Mouse (Mus musculus) MEL (cell line): ENCODE results near the gene Zpbp. TPM values are rescaled to one million over a fixed set of nuclear protein-coding genes. Genes with fewer than 3 reads are reported as not detected.

Source experiments
- DNase-seq: peaks from one replicate; pipeline ENCODE4 v3.0.0; 2011; ENCODE audit warnings: low read depth, low spot score
- H3K27ac ChIP-seq: 2 replicates; pipeline ENCODE4 v1.5.1; 2012; ENCODE audit warnings: low read depth, mild to moderate bottlenecking, control low read depth, low read length, moderate library complexity; ENCODE audit not compliant: control insufficient read depth
- H3K27me3 ChIP-seq, 2 experiments: fragments of 150-350 bp in 1 of 2; sonication (generic) in 1 of 2; 2 replicates each; pipeline ENCODE4 v1.6.1; 2012; ENCODE audit warnings: low read length in 2 of 2, mild to moderate bottlenecking in 2 of 2, improper control_type of control experiment in 1 of 2, moderate library complexity in 1 of 2; ENCODE audit not compliant: insufficient read depth in 2 of 2, control insufficient read depth in 1 of 2
- H3K36me3 ChIP-seq, 2 experiments: 2 replicates each; pipeline ENCODE4 v1.6.1; 2012 to 2014; ENCODE audit warnings: low read length in 2 of 2, improper control_type of control experiment in 1 of 2, inconsistent platforms in 1 of 2, mild to moderate bottlenecking in 1 of 2; ENCODE audit not compliant: insufficient read depth in 2 of 2, control insufficient read depth in 1 of 2
- H3K4me1 ChIP-seq, 2 experiments: fragments of 150-350 bp in 1 of 2; sonication (generic) in 1 of 2; 2 replicates each; pipeline ENCODE4 v1.6.1; 2012; ENCODE audit warnings: low read length in 2 of 2, improper control_type of control experiment in 1 of 2, mild to moderate bottlenecking in 1 of 2; ENCODE audit not compliant: insufficient read depth in 2 of 2, control insufficient read depth in 1 of 2
- H3K4me3 ChIP-seq, 2 experiments: fragments of 150-350 bp in 1 of 2; sonication (generic) in 1 of 2; 2 replicates each; pipeline ENCODE4 v1.5.1; 2012; ENCODE audit warnings: low read depth in 2 of 2, low read length in 2 of 2, mild to moderate bottlenecking in 2 of 2, moderate library complexity in 2 of 2, control low read depth in 1 of 2, improper control_type of control experiment in 1 of 2; ENCODE audit not compliant: control insufficient read depth in 1 of 2, insufficient read depth in 1 of 2
- H3K79me2 ChIP-seq: 2 replicates; pipeline ENCODE4 v1.6.1; 2012; ENCODE audit warnings: mild to moderate bottlenecking, low read length, moderate library complexity; ENCODE audit not compliant: control insufficient read depth, poor library complexity, insufficient read depth
- H3K9ac ChIP-seq: 2 replicates; pipeline ENCODE4 v1.6.1; 2012; ENCODE audit warnings: low read depth, mild to moderate bottlenecking, control low read depth, low read length, moderate library complexity; ENCODE audit not compliant: control insufficient read depth, poor library complexity, severe bottlenecking
- H3K9me3 ChIP-seq: fragments of 150-350 bp; sonication (generic); replicated peaks from 2 replicates; pipeline ENCODE4 v1.6.1; 2012; ENCODE audit warnings: mild to moderate bottlenecking, low read length, improper control_type of control experiment, moderate library complexity; ENCODE audit not compliant: insufficient read depth
- BHLHE40 ChIP-seq: IDR thresholded peaks from 2 replicates; pipeline ENCODE4 v1.6.1; 2012; ENCODE audit warnings: low read depth, mild to moderate bottlenecking, inconsistent platforms, low read length, improper control_type of control experiment, borderline replicate concordance
- CHD1 ChIP-seq: IDR thresholded peaks from 2 replicates; pipeline ENCODE4 v1.6.1; 2012; ENCODE audit warnings: low read depth, mild to moderate bottlenecking, inconsistent platforms, low read length, improper control_type of control experiment
- CHD2 ChIP-seq: IDR thresholded peaks from 2 replicates; pipeline ENCODE4 v1.6.1; 2011; ENCODE audit warnings: low read length, improper control_type of control experiment
- CTCF ChIP-seq, 3 experiments: IDR thresholded peaks in 2 of 3; conservative IDR thresholded peaks in 1 of 3; 2 replicates each; pipeline ENCODE4 v1.5.1; 2011 to 2012; ENCODE audit warnings: low read length in 3 of 3, low read depth in 2 of 3, mild to moderate bottlenecking in 2 of 3, improper control_type of control experiment in 1 of 3, inconsistent platforms in 1 of 3, mixed read lengths in 1 of 3, moderate library complexity in 1 of 3; ENCODE audit not compliant: control insufficient read depth in 1 of 3, insufficient read depth in 1 of 3, poor library complexity in 1 of 3, severe bottlenecking in 1 of 3
- E2F4 ChIP-seq: IDR thresholded peaks from 2 replicates; pipeline ENCODE4 v1.6.1; 2011; ENCODE audit warnings: low read depth, low read length, improper control_type of control experiment, borderline replicate concordance
- ELF1 ChIP-seq: IDR thresholded peaks from 2 replicates; pipeline ENCODE4 v1.6.1; 2014; ENCODE audit warnings: low read depth, mild to moderate bottlenecking, inconsistent platforms, low read length, improper control_type of control experiment, moderate library complexity
- EP300 ChIP-seq, 2 experiments: IDR thresholded peaks; 2 replicates each; pipeline ENCODE4 v1.6.1; 2011; ENCODE audit warnings: improper control_type of control experiment in 2 of 2, low read length in 2 of 2, low read depth in 1 of 2, mild to moderate bottlenecking in 1 of 2
- GABPA ChIP-seq: IDR thresholded peaks from 2 replicates; pipeline ENCODE4 v1.6.1; 2012; ENCODE audit warnings: low read depth, mild to moderate bottlenecking, inconsistent platforms, low read length, improper control_type of control experiment, moderate library complexity
- GATA1 ChIP-seq: IDR thresholded peaks from 2 replicates; pipeline ENCODE4 v1.6.1; 2011; ENCODE audit warnings: low read depth, low read length, improper control_type of control experiment
- HCFC1 ChIP-seq: IDR thresholded peaks from 2 replicates; pipeline ENCODE4 v1.6.1; 2012; ENCODE audit warnings: low read depth, mild to moderate bottlenecking, inconsistent platforms, low read length, improper control_type of control experiment, moderate library complexity
- JUND ChIP-seq: IDR thresholded peaks from 2 replicates; pipeline ENCODE4 v1.6.1; 2011; ENCODE audit warnings: low read depth, mild to moderate bottlenecking, improper control_type of control experiment, low read length
- KAT2A ChIP-seq: conservative IDR thresholded peaks from 2 replicates; pipeline ENCODE4 v1.6.1; 2012; ENCODE audit warnings: low read depth, low read length, improper control_type of control experiment, inconsistent platforms
- MAFK ChIP-seq: IDR thresholded peaks from 2 replicates; pipeline ENCODE4 v1.6.1; 2011; ENCODE audit warnings: low read depth, mild to moderate bottlenecking, low read length, improper control_type of control experiment, borderline replicate concordance
- MAX ChIP-seq: IDR thresholded peaks from 2 replicates; pipeline ENCODE4 v1.6.1; 2011; ENCODE audit warnings: low read length, improper control_type of control experiment
- MAZ ChIP-seq: IDR thresholded peaks from 2 replicates; pipeline ENCODE4 v1.6.1; 2012; ENCODE audit warnings: low read depth, mild to moderate bottlenecking, inconsistent platforms, low read length, improper control_type of control experiment
- MEF2A ChIP-seq: IDR thresholded peaks from 2 replicates; pipeline ENCODE4 v1.6.1; 2014; ENCODE audit warnings: low read depth, mild to moderate bottlenecking, inconsistent platforms, low read length, improper control_type of control experiment; ENCODE audit not compliant: poor library complexity, insufficient replicate concordance, severe bottlenecking; ENCODE audit errors: extremely low read depth
- MYB ChIP-seq: IDR thresholded peaks from 2 replicates; pipeline ENCODE4 v1.6.1; 2011; ENCODE audit warnings: mild to moderate bottlenecking, low read depth, low read length, improper control_type of control experiment
- MYC ChIP-seq: IDR thresholded peaks from 2 replicates; pipeline ENCODE4 v1.6.1; 2011; ENCODE audit warnings: low read depth, mild to moderate bottlenecking, low read length, improper control_type of control experiment, moderate library complexity
- NELFE ChIP-seq: IDR thresholded peaks from 2 replicates; pipeline ENCODE4 v1.6.1; 2011; ENCODE audit warnings: low read depth, low read length, improper control_type of control experiment
- NRF1 ChIP-seq: IDR thresholded peaks from 2 replicates; pipeline ENCODE4 v1.6.1; 2014; ENCODE audit warnings: low read depth, mild to moderate bottlenecking, inconsistent platforms, low read length, improper control_type of control experiment, moderate library complexity; ENCODE audit not compliant: poor library complexity, insufficient read depth, severe bottlenecking
- POLR2A ChIP-seq, 2 experiments: IDR thresholded peaks; 2 replicates each; pipeline ENCODE4 v1.6.1; 2011 to 2012; ENCODE audit warnings: low read length in 2 of 2, mild to moderate bottlenecking in 2 of 2, control low read depth in 1 of 2, improper control_type of control experiment in 1 of 2, low read depth in 1 of 2, moderate library complexity in 1 of 2; ENCODE audit not compliant: control insufficient read depth in 1 of 2, insufficient read depth in 1 of 2, poor library complexity in 1 of 2
- POLR2AphosphoS5 ChIP-seq: IDR thresholded peaks from 2 replicates; pipeline ENCODE4 v1.6.1; 2012; ENCODE audit warnings: low read depth, borderline replicate concordance, mild to moderate bottlenecking, inconsistent platforms, low read length, moderate library complexity, mixed read lengths
- RAD21 ChIP-seq: IDR thresholded peaks from 2 replicates; pipeline ENCODE4 v1.6.1; 2011; ENCODE audit warnings: mild to moderate bottlenecking, low read depth, low read length, improper control_type of control experiment
- RCOR1 ChIP-seq: IDR thresholded peaks from 2 replicates; pipeline ENCODE4 v1.6.1; 2012; ENCODE audit warnings: low read depth, mild to moderate bottlenecking, inconsistent platforms, low read length, improper control_type of control experiment
- SIN3A ChIP-seq: IDR thresholded peaks from 2 replicates; pipeline ENCODE4 v1.6.1; 2012; ENCODE audit warnings: low read length, improper control_type of control experiment, inconsistent platforms
- SMC3 ChIP-seq: IDR thresholded peaks from 2 replicates; pipeline ENCODE4 v1.6.1; 2011; ENCODE audit warnings: low read depth, low read length, improper control_type of control experiment
- TCF12 ChIP-seq: IDR thresholded peaks from 2 replicates; pipeline ENCODE4 v1.6.1; 2014; ENCODE audit warnings: low read depth, mild to moderate bottlenecking, inconsistent platforms, low read length, improper control_type of control experiment, moderate library complexity
- UBTF ChIP-seq: IDR thresholded peaks from 2 replicates; pipeline ENCODE4 v1.6.1; 2012; ENCODE audit warnings: low read depth, mild to moderate bottlenecking, inconsistent platforms, low read length, improper control_type of control experiment, moderate library complexity, borderline replicate concordance; ENCODE audit not compliant: insufficient read depth
- USF1 ChIP-seq: IDR thresholded peaks from 2 replicates; pipeline ENCODE4 v1.6.1; 2014; ENCODE audit warnings: low read depth, mild to moderate bottlenecking, inconsistent platforms, low read length, improper control_type of control experiment, moderate library complexity
- USF2 ChIP-seq, 2 experiments: IDR thresholded peaks; 2 replicates each; pipeline ENCODE4 v1.6.1; 2011 to 2012; ENCODE audit warnings: improper control_type of control experiment in 2 of 2, low read length in 2 of 2, borderline replicate concordance in 1 of 2, inconsistent platforms in 1 of 2, low read depth in 1 of 2, mild to moderate bottlenecking in 1 of 2; ENCODE audit not compliant: insufficient read depth in 1 of 2
- ZC3H11A ChIP-seq: IDR thresholded peaks from 2 replicates; pipeline ENCODE4 v1.6.1; 2012; ENCODE audit warnings: low read depth, mild to moderate bottlenecking, inconsistent platforms, low read length, improper control_type of control experiment
- ZKSCAN1 ChIP-seq: IDR thresholded peaks from 2 replicates; pipeline ENCODE4 v1.6.1; 2012; ENCODE audit warnings: low read depth, mild to moderate bottlenecking, inconsistent platforms, low read length, improper control_type of control experiment, moderate library complexity
- ZNF384 ChIP-seq: IDR thresholded peaks from 2 replicates; pipeline ENCODE4 v1.6.1; 2012; ENCODE audit warnings: low read depth, mild to moderate bottlenecking, inconsistent platforms, low read length, improper control_type of control experiment
- polyA plus RNA-seq, 2 experiments: library from polyadenylated mRNA; stranded (reverse) in 1 of 2; unstranded in 1 of 2; fragments of >175 nt in 1 of 2; fragments of >200 nt in 1 of 2; gene quantifications; 2 replicates each; pipeline versions ENCODE4 v1.2.1 to v1.2.4; 2012; ENCODE audit warnings: low replicate concordance in 2 of 2, low read depth in 1 of 2; ENCODE audit not compliant: insufficient read length in 2 of 2, insufficient read depth in 1 of 2, missing spikeins in 1 of 2
- total RNA-seq: library from RNA; depleted of rRNA; stranded (reverse); fragments of 300-350 nt; gene quantifications from 2 replicates; pipeline ENCODE4 v1.2.3, GENCODE M21; 2012; rRNA removed

Gene Zpbp
- total RNA-seq: 0.39 and 0.42 TPM in 2 replicates
- under 1 TPM in 1 of 2 experiments, not detected in 1; 0.47 TPM for polyA plus RNA-seq

- H3K4me3 ChIP-seq: peak within 1 kb of the TSS; percentile 70 to 80
- H3K9me3 ChIP-seq: no peaks in the 10 kb centered on the region
- DNase-seq: peak; percentile 98
- peaks cover 2% of the 10 kb centered on the region; the same call in 1 of the 2 replicates for H3K79me2 ChIP-seq
- H3K9ac ChIP-seq: peak within 1 kb of the TSS; percentile 83
- peaks cover 7 to 10% of the 10 kb centered on the region in 2 experiments for H3K4me1 ChIP-seq
- H3K27me3 ChIP-seq: no peaks in the 10 kb centered on the region
- H3K36me3 ChIP-seq: peaks cover 0 to 24% of the 10 kb centered on the region in 2 experiments; a peak in 2 of 4 replicates
- peak within 1 kb of the TSS; percentile 86 for H3K27ac ChIP-seq
- TF ChIP-seq ZKSCAN1: no peak
- no peak for TF ChIP-seq GATA1
- TF ChIP-seq E2F4: peak; percentile 74
- TF ChIP-seq MAFK: no peak
- peak; percentile 34 for TF ChIP-seq RAD21
- TF ChIP-seq USF1: peak; percentile 97
- TF ChIP-seq NRF1: 0 out of 2 replicates have a peak, but pooled peaks have one; percentile 15
- peak; percentile 99 for TF ChIP-seq ZC3H11A
- no peak for TF ChIP-seq UBTF
- peak; percentile 57; the same call in 1 of the 2 replicates for TF ChIP-seq MAZ
- TF ChIP-seq ZNF384: peak; percentile 59
- TF ChIP-seq EP300 (IDR thresholded peaks at IDR 0.05; ENCODE audit: low read depth in 1 of 2, low read length in 2 of 2): peak in 1 of 2 experiments; percentile 50; a peak in 2 of 4 replicates
- peak; percentile 86 for TF ChIP-seq ELF1
- TF ChIP-seq JUND: peak; percentile 80
- no peak for TF ChIP-seq MEF2A
- TF ChIP-seq SMC3: peak; percentile 98
- peak; percentile 54 for TF ChIP-seq RCOR1
- peak; percentile 75; the same call in 1 of the 2 replicates for TF ChIP-seq TCF12
- no peak for TF ChIP-seq GABPA
- peak; percentile 87 to 90 for TF ChIP-seq USF2 (IDR thresholded peaks at IDR 0.05; ENCODE audit: borderline replicate concordance in 1 of 2, insufficient read depth in 1 of 2, low read depth in 1 of 2, low read length in 2 of 2)
- peak; percentile 87 for TF ChIP-seq CHD1
- TF ChIP-seq NELFE: peak; percentile 97
- TF ChIP-seq MYB: peak; percentile 68; the same call in 1 of the 2 replicates
- peak; percentile 74 to 97 (median 95) for TF ChIP-seq CTCF (IDR thresholded peaks at IDR 0.05 in 2 of 3, conservative IDR thresholded peaks at IDR 0.05 in 1 of 3; ENCODE audit: control insufficient read depth in 1 of 3, insufficient read depth in 1 of 3, low read depth in 2 of 3, low read length in 3 of 3, poor library complexity in 1 of 3, severe bottlenecking in 1 of 3)
- TF ChIP-seq SIN3A: peak; percentile 91; the same call in 1 of the 2 replicates
- TF ChIP-seq BHLHE40: peak; percentile 93
- TF ChIP-seq KAT2A: peak; percentile 73
- peak; percentile 92 for TF ChIP-seq MAX
- TF ChIP-seq MYC: peak; percentile 97
- peak; percentile 58 to 96 for TF ChIP-seq POLR2A (IDR thresholded peaks at IDR 0.05; ENCODE audit: control insufficient read depth in 1 of 2, insufficient read depth in 1 of 2, low read depth in 1 of 2, low read length in 2 of 2, poor library complexity in 1 of 2)
- peak; percentile 92 for TF ChIP-seq HCFC1
- no peak for TF ChIP-seq POLR2AphosphoS5
- peak; percentile 67 for TF ChIP-seq CHD2
These were observed at the start of gene Zpbp, which contains the start of gene Spata48 for GRCm38 (mm10) chr11:11461635-11462560. Zpbp (minus strand) TSS chr11:11462408. Spata48 (plus strand) TSS chr11:11462094.
